ENCODE assay signal across 10 mouse cellular contexts in the genomic region with DNA sequence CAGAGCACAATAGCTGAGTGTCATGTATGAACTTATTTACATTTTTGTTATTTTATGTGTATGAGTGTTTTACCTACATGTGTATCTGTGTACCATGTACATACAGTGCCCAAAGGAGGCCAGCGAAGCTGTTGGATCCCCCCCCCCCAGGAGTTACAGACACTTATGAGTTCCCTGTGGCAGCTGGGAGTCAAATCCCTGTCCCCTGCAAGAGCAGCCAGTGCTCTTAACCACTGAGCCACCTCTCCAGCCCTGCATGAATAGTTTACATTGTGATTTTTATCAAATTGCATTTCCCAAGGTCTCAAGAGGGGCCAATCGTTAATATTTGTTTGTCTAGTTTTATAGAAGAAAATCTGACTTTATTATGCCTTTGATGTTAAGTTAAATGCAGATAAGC. TPM values are rescaled to one million over a fixed set of nuclear protein-coding genes. Genes with fewer than 3 reads are reported as not detected.
DNase-seq lines count a peak whose midpoint lies in the region; ATAC-seq lines count a peak whose summit lies in the region.
"Had no signal": no experiment of that assay in that cellular context is flagged by ENCODE, and none has a peak within 500 bp of the region (broad histone marks: within the 10 kb centered on the region; RNA-seq: fewer than 3 reads in every experiment).

No protein-coding gene starts in this region.

- H3K9me3 ChIP-seq in forebrain, embryonic 15.5 days = no peaks in the 10 kb centered on the region
- H3K9me3 ChIP-seq in forebrain, embryonic 16.5 days (ENCODE audit: control insufficient read depth, low read length) = no peaks in the 10 kb centered on the region
- H3K9me3 ChIP-seq in kidney, embryonic 14.5 days (ENCODE audit: control insufficient read depth, low read length) = no peaks in the 10 kb centered on the region; the same call in 1 of the 2 replicates
- H3K9me3 ChIP-seq in neural tube, embryonic 15.5 days (replicated peaks) = no peaks in the 10 kb centered on the region
- H3K9me3 ChIP-seq: G1E had no signal

- H3K4me2 ChIP-seq in forebrain, embryonic 15.5 days (replicated peaks) = no peak overlapping the region
- H3K4me2 ChIP-seq in forebrain, embryonic 16.5 days (ENCODE audit: low read length) = no peak overlapping the region; the same call in 1 of the 2 replicates
- H3K4me2 ChIP-seq in kidney, embryonic 14.5 days (replicated peaks; ENCODE audit: low read depth, low read length) = peak overlapping the region; percentile 11; the same call in 1 of the 2 replicates
- peak overlapping the region; percentile 37; the same call in 1 of the 2 replicates for H3K4me2 ChIP-seq in neural tube, embryonic 15.5 days

- H3K36me3 ChIP-seq in forebrain, embryonic 15.5 days = no peaks in the 10 kb centered on the region
- no peaks in the 10 kb centered on the region for H3K36me3 ChIP-seq in forebrain, embryonic 16.5 days (ENCODE audit: control insufficient read depth, insufficient read depth)
- no peaks in the 10 kb centered on the region for H3K36me3 ChIP-seq in kidney, embryonic 14.5 days (ENCODE audit: control insufficient read depth, insufficient read depth, low read length)
- no peaks in the 10 kb centered on the region for H3K36me3 ChIP-seq in neural tube, embryonic 15.5 days
- H3K36me3 ChIP-seq: G1E had no signal

- no peak overlapping the region for H3K4me3 ChIP-seq in forebrain, embryonic 15.5 days
- H3K4me3 ChIP-seq in forebrain, embryonic 16.5 days (replicated peaks; ENCODE audit: low read length) = no peak overlapping the region
- H3K4me3 ChIP-seq in kidney, embryonic 14.5 days (ENCODE audit: low read length) = no peak overlapping the region
- no peak overlapping the region for H3K4me3 ChIP-seq in neural tube, embryonic 15.5 days (replicated peaks)

- H3K27ac ChIP-seq in forebrain, embryonic 15.5 days (replicated peaks) = peak overlapping the region; percentile 58; the same call in 1 of the 2 replicates
- no peak overlapping the region; the same call in 1 of the 2 replicates for H3K27ac ChIP-seq in forebrain, embryonic 16.5 days (ENCODE audit: low read length)
- no peak overlapping the region for H3K27ac ChIP-seq in kidney, embryonic 14.5 days (ENCODE audit: low read depth, low read length)
- H3K27ac ChIP-seq in neural tube, embryonic 15.5 days (replicated peaks) = no peak overlapping the region

- 78% methylated on average over 2 of the region's 2 CpGs for WGBS in forebrain, embryonic 15.5 days
- WGBS in forebrain, embryonic 16.5 days = 76% methylated on average over 2 of the region's 2 CpGs
- 70% methylated on average over 2 of the region's 2 CpGs for WGBS in kidney, embryonic 14.5 days
- 86% methylated on average over 2 of the region's 2 CpGs for WGBS in neural tube, embryonic 15.5 days

- H3K4me1 ChIP-seq in forebrain, embryonic 15.5 days = peaks cover 13% of the 10 kb centered on the region
- peaks cover 7% of the 10 kb centered on the region for H3K4me1 ChIP-seq in forebrain, embryonic 16.5 days (replicated peaks; ENCODE audit: control insufficient read depth, insufficient read depth, low read length)
- peaks cover 8% of the 10 kb centered on the region for H3K4me1 ChIP-seq in kidney, embryonic 14.5 days (ENCODE audit: control insufficient read depth, insufficient read depth, low read length)
- H3K4me1 ChIP-seq in neural tube, embryonic 15.5 days = peaks cover 14% of the 10 kb centered on the region

- ATAC-seq in forebrain, embryonic 15.5 days (replicated peaks) = no peak
- no peak for ATAC-seq in forebrain, embryonic 16.5 days
- ATAC-seq in kidney, embryonic 14.5 days (ENCODE audit: low FRiP score, low TSS enrichment) = no peak
- ATAC-seq in neural tube, embryonic 15.5 days (ENCODE audit: low FRiP score) = no peak
- no peak for ATAC-seq in cerebellum, adult (ENCODE audit: insufficient number of reproducible peaks, low FRiP score, low TSS enrichment)

- H3K9ac ChIP-seq in forebrain, embryonic 15.5 days (replicated peaks) = no peak overlapping the region
- H3K9ac ChIP-seq in forebrain, embryonic 16.5 days (replicated peaks; ENCODE audit: low read depth, low read length) = no peak overlapping the region
- H3K9ac ChIP-seq in kidney, embryonic 14.5 days (ENCODE audit: low read depth, low read length) = no peak overlapping the region
- H3K9ac ChIP-seq in neural tube, embryonic 15.5 days (replicated peaks) = no peak overlapping the region; the same call in 1 of the 2 replicates

- no peak for DNase-seq in kidney, postnatal 4 days
- no peak for DNase-seq in neural tube, embryonic 10.5 days (ENCODE audit: extremely low spot score, low spot score)
- DNase-seq in frontal cortex, postnatal 36 days (ENCODE audit: low spot score in 2 of 2) = no peak

- H3K27me3 ChIP-seq in forebrain, embryonic 15.5 days = no peaks in the 10 kb centered on the region
- H3K27me3 ChIP-seq in forebrain, embryonic 16.5 days (replicated peaks; ENCODE audit: control insufficient read depth, insufficient read depth, low read length) = no peaks in the 10 kb centered on the region
- no peaks in the 10 kb centered on the region for H3K27me3 ChIP-seq in kidney, embryonic 14.5 days (ENCODE audit: control insufficient read depth, insufficient read depth, low read length)
- no peaks in the 10 kb centered on the region for H3K27me3 ChIP-seq in neural tube, embryonic 15.5 days (replicated peaks)

RNA-seq across cellular contexts. Expression of a gene that starts 8.0 kb away (rescaled TPM):
- polyA plus RNA-seq in forebrain, embryonic 15.5 days (2015; fragmentation: Nextera tagmentation; extraction: Ambion mirVana) = 0.13 and 0.24 TPM in 2 replicates
- 0.15 and 0.26 TPM in 2 replicates for polyA plus RNA-seq in forebrain, embryonic 16.5 days (2015; fragmentation: Nextera tagmentation; extraction: Ambion mirVana)
- 0.88 and 1.4 TPM in 2 replicates for polyA plus RNA-seq in kidney, embryonic 14.5 days (2014; fragmentation: Nextera tagmentation; extraction: Ambion mirVana)
- polyA plus RNA-seq in neural tube, embryonic 15.5 days (2015; fragmentation: Nextera tagmentation; extraction: Ambion mirVana) = 1.2 and 1.4 TPM in 2 replicates
- polyA plus RNA-seq: G1E had no signal

RNA-seq across cellular contexts. Expression of a gene that starts 19.3 kb away (rescaled TPM):
- 41.0 and 42.1 TPM in 2 replicates for polyA plus RNA-seq in forebrain, embryonic 15.5 days (2015; fragmentation: Nextera tagmentation; extraction: Ambion mirVana)
- polyA plus RNA-seq in forebrain, embryonic 16.5 days (2015; fragmentation: Nextera tagmentation; extraction: Ambion mirVana) = 46.7 and 47.1 TPM in 2 replicates
- 14.9 and 18.8 TPM in 2 replicates for polyA plus RNA-seq in kidney, embryonic 14.5 days (2014; fragmentation: Nextera tagmentation; extraction: Ambion mirVana)
- 32.1 and 33.9 TPM in 2 replicates for polyA plus RNA-seq in neural tube, embryonic 15.5 days (2015; fragmentation: Nextera tagmentation; extraction: Ambion mirVana)

RNA-seq across cellular contexts. Expression of a gene that starts 36.0 kb away (rescaled TPM):
- 0.05 and 0.11 TPM in 2 replicates for polyA plus RNA-seq in forebrain, embryonic 15.5 days (2015; fragmentation: Nextera tagmentation; extraction: Ambion mirVana)
- polyA plus RNA-seq in forebrain, embryonic 16.5 days (2015; fragmentation: Nextera tagmentation; extraction: Ambion mirVana) = 0.15 and 0.17 TPM in 2 replicates
- 0.09 and 0.11 TPM in 2 replicates for polyA plus RNA-seq in kidney, embryonic 14.5 days (2014; fragmentation: Nextera tagmentation; extraction: Ambion mirVana)
- polyA plus RNA-seq in neural tube, embryonic 15.5 days (2015; fragmentation: Nextera tagmentation; extraction: Ambion mirVana) = 0.14 and 0.20 TPM in 2 replicates
- polyA plus RNA-seq: midbrain, embryonic 14.5 days had no signal

RNA-seq across cellular contexts. Expression of a gene that starts 53.1 kb away (rescaled TPM):
- 9.9 and 12.1 TPM in 2 replicates for polyA plus RNA-seq in forebrain, embryonic 15.5 days (2015; fragmentation: Nextera tagmentation; extraction: Ambion mirVana)
- polyA plus RNA-seq in forebrain, embryonic 16.5 days (2015; fragmentation: Nextera tagmentation; extraction: Ambion mirVana) = 12.2 and 12.5 TPM in 2 replicates
- polyA plus RNA-seq in kidney, embryonic 14.5 days (2014; fragmentation: Nextera tagmentation; extraction: Ambion mirVana) = 9.2 and 12.8 TPM in 2 replicates
- polyA plus RNA-seq in neural tube, embryonic 15.5 days (2015; fragmentation: Nextera tagmentation; extraction: Ambion mirVana) = 14.2 and 17.0 TPM in 2 replicates
- polyA plus RNA-seq: G1E had no signal

Comparison
In these comparisons a context has a peak if more than half of its experiments do, and no peak if none do; other contexts are left out.
1. H3K4me2 ChIP-seq: peak in kidney, embryonic 14.5 days (single experiment) and neural tube, embryonic 15.5 days (single experiment); none in forebrain, embryonic 15.5 days (single experiment) and forebrain, embryonic 16.5 days (single experiment).